Mouse (Mus musculus): Measurements from ENCODE around the gene Thap7. TPM values are rescaled to one million over a fixed set of nuclear protein-coding genes. Genes with fewer than 3 reads are reported as not detected.
A peak's percentile ranks its signal among the peaks of the same experiment; 100 is the strongest.

Thap7 gene
- 49.4 and 52.2 TPM in 2 replicates for polyA plus RNA-seq (2016; fragmentation: Nextera tagmentation; extraction: Ambion mirVana)

DNA sequence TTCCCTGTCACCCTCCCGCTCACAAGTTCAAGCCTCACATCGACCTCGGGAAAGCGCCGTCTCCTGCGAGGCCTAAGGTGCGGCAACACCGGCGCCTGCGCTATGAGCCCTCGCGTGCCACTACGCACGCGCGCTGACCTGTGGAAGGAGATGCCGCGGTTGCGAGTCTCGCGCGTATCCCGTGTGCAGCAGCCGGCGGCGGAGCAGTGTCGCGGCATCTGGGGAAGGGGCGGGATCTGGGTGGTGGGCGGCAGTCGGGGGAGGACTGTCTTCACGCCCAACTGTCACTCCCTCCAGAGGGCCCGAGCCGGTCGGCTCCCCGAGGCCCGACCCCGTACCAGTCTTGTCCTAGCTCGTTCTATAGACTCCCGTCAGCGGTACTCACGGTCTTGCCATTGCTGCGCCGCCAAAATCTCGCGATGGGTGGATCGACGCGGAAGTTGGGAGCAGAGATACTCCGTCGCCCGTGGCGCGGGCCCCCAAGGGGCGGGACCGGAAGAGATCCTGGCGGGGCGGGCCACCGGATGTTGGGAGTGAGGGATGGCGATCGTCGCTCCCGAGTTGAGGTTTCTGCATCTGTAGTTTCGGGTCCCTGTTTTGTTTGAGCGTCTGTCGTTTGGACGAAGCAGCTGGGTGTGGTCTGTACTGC, at the start of gene Thap7:
Thap7 (minus strand) TSS at position 497 of the 649 bp plus-strand sequence.
- Histone ChIP-seq H3K27me3 (replicated peaks; ENCODE audit: low read depth, poor library complexity, severe bottlenecking) (no peaks in the 10 kb centered on the region), H3K4me1 (peaks cover 27% of the 10 kb centered on the region), H3K4me3 (peak within 1 kb of the TSS; percentile 72), H3K36me3 (replicated peaks) (peaks cover 36% of the 10 kb centered on the region), H3K27ac (replicated peaks) (peak within 1 kb of the TSS; percentile 91), H3K9me3 (no peaks in the 10 kb centered on the region)
- DNase-seq (ENCODE audit: low spot score), result peak; percentile 98
- WGBS, result under 1% methylated on average over 67 of the region's 67 CpGs

- 21% methylated on average over 8 of the region's 8 CpGs for WGBS
- no peak for DNase-seq (ENCODE audit: low spot score)
- Histone ChIP-seq H3K36me3 (replicated peaks) (no peaks in the 10 kb centered on the region), H3K27me3 (replicated peaks; ENCODE audit: low read depth, poor library complexity, severe bottlenecking) (peaks cover 69% of the 10 kb centered on the region), H3K9me3 (no peaks in the 10 kb centered on the region), H3K4me1 (peaks cover 14% of the 10 kb centered on the region), H3K4me3 (peak overlapping the region; percentile 57), H3K27ac (replicated peaks) (no peak overlapping the region)
Measured at GRCm38 (mm10) chr16:17576825-17577215, 45.9 kb upstream of the Thap7 start.

- Histone ChIP-seq H3K4me1 (peaks cover 14% of the 10 kb centered on the region), H3K27me3 (replicated peaks; ENCODE audit: low read depth, poor library complexity, severe bottlenecking) (peaks cover 74% of the 10 kb centered on the region), H3K9me3 (no peaks in the 10 kb centered on the region), H3K4me3 (peak overlapping the region; percentile 57), H3K36me3 (replicated peaks) (no peaks in the 10 kb centered on the region), H3K27ac (replicated peaks) (no peak overlapping the region)
- DNase-seq (ENCODE audit: low spot score), result peak; percentile 39
- 15% methylated on average over 45 of the region's 45 CpGs for WGBS
Measured at GRCm38 (mm10) chr16:17575870-17576824, 45.2 kb upstream of the Thap7 start.

DNA sequence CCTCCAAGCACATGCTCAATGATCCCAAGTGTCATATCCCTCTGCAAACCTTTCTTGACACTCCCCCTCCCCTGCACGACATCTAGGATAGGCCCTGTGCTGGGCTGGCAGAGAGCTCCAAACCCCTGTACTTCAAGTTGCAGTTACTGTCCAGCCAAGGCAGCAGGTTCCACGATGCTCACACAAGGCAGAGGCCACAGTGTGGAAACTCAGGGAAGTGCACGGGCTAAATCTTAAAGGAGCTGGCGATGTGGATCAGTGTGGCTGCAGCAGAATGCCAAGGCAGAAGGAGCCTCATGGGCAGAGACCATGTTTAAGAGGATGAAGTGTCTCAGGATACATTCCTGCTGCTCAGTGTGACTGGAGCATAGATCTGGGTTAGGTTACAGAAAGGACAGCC, 35.2 kb upstream of the Thap7 start:
- no peak for DNase-seq (ENCODE audit: low spot score)
- 26% methylated on average over 4 of the region's 4 CpGs for WGBS
- Histone ChIP-seq H3K36me3 (replicated peaks) (no peaks in the 10 kb centered on the region), H3K27ac (replicated peaks) (no peak overlapping the region), H3K4me3 (no peak overlapping the region), H3K27me3 (replicated peaks; ENCODE audit: low read depth, poor library complexity, severe bottlenecking) (peaks cover 64% of the 10 kb centered on the region), H3K4me1 (peaks cover 15% of the 10 kb centered on the region), H3K9me3 (no peaks in the 10 kb centered on the region)

- Histone ChIP-seq H3K27ac (replicated peaks) (no peak overlapping the region), H3K27me3 (replicated peaks; ENCODE audit: low read depth, poor library complexity, severe bottlenecking) (peaks cover 65% of the 10 kb centered on the region), H3K36me3 (replicated peaks) (no peaks in the 10 kb centered on the region), H3K4me3 (no peak overlapping the region), H3K4me1 (peaks cover 27% of the 10 kb centered on the region), H3K9me3 (no peaks in the 10 kb centered on the region)
- 71% methylated on average over 3 of the region's 3 CpGs for WGBS
- no peak for DNase-seq (ENCODE audit: low spot score)
Measured at GRCm38 (mm10) chr16:17564771-17565170, 33.8 kb upstream of the Thap7 start.

DNA sequence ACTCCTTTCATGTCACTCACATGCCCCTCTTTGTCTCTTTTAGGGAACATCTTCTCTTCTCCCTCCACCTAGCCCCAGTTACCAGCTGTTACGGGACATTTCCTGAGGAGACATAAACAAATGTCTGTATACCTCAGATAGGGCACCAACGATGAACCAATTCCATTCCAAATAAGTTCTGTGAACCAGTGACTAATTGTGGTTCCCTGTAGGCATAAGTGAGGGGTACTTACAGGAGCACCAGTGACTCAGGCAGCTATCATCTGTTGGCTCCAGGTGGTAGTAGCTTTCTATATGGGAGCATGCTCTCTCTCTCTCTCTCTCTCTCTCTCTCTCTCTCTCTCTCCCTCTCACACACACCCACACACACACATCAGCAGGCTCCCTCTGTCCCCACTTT, 33.3 kb upstream of the Thap7 start:
- DNase-seq (ENCODE audit: low spot score), result no peak
- H3K4me1 ChIP-seq, result peaks cover 32% of the 10 kb centered on the region
- no peak overlapping the region for H3K27ac ChIP-seq (replicated peaks)
- no peaks in the 10 kb centered on the region for H3K9me3 ChIP-seq
- no peak overlapping the region for H3K4me3 ChIP-seq
- no peaks in the 10 kb centered on the region for H3K36me3 ChIP-seq (replicated peaks)
- H3K27me3 ChIP-seq (replicated peaks; ENCODE audit: low read depth, poor library complexity, severe bottlenecking), result peaks cover 70% of the 10 kb centered on the region
- 82% methylated on average over 2 of the region's 2 CpGs for WGBS

DNA sequence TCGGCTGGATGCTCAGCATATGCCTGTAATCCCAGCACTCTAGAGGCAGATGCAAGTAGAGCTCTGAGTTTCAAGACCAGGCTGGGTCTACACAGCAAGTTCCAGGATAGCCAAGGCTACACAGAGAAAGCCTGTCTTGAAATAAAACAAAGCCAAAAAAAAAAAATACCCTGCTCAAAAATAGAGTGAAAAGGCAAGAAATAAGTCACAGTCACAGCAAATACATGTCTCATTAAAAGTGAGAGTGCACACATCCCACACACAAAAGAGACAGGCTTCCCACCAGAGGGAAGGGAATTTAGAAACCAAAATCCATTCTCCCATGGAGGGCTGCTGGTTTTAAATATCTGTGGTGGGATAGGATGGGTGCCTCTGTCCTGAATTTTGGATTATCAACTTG, 32.6 kb upstream of the Thap7 start:
- Histone ChIP-seq H3K27me3 (replicated peaks; ENCODE audit: low read depth, poor library complexity, severe bottlenecking) (peaks cover 75% of the 10 kb centered on the region), H3K4me3 (no peak overlapping the region), H3K4me1 (peaks cover 39% of the 10 kb centered on the region), H3K27ac (replicated peaks) (no peak overlapping the region), H3K36me3 (replicated peaks) (no peaks in the 10 kb centered on the region), H3K9me3 (no peaks in the 10 kb centered on the region)
- DNase-seq (ENCODE audit: low spot score), result no peak
- 26% methylated on average over 1 of the region's 1 CpGs for WGBS

DNA sequence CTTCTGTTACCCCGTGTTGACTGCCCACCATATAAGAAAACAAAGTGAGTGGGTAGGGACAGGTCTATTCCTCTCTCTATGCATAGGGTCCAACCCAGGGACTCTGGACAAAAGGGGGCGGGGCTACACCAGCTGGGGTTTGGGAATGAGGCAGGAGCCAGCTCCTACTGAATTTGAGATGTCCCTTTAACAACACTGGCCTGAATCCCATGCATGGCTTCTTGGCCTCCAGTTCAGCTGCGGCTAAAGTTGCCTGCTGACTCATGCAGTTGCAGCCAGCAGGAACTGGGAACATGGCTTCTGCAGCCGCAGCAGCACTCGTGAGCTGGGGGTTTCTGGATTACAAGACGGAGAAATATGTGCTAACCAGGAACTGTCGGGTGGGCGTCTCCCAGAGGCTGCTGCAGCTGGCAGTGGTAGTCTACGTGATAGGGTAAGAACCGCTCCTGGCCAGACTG, 30.8 kb upstream of the Thap7 start, which contains the start of gene P2rx6:
P2rx6 (plus strand) TSS at position 135 of the 458 bp plus-strand sequence.
- H3K4me1 ChIP-seq, result peaks cover 46% of the 10 kb centered on the region
- no peaks in the 10 kb centered on the region for H3K9me3 ChIP-seq
- H3K4me3 ChIP-seq, result peak within 1 kb of the TSS; percentile 48
- peak within 1 kb of the TSS; percentile 48 for H3K27ac ChIP-seq (replicated peaks)
- H3K36me3 ChIP-seq (replicated peaks), result no peaks in the 10 kb centered on the region
- WGBS, result 3% methylated on average over 10 of the region's 10 CpGs
- peak; percentile 63 for DNase-seq (ENCODE audit: low spot score)
- peaks cover 76% of the 10 kb centered on the region for H3K27me3 ChIP-seq (replicated peaks; ENCODE audit: low read depth, poor library complexity, severe bottlenecking)

- H3K27me3 ChIP-seq (replicated peaks; ENCODE audit: low read depth, poor library complexity, severe bottlenecking), result peaks cover 79% of the 10 kb centered on the region
- H3K4me3 ChIP-seq, result peak within 1 kb of the TSS; percentile 48
- DNase-seq (ENCODE audit: low spot score), result peak; percentile 87
- H3K27ac ChIP-seq (replicated peaks), result peak within 1 kb of the TSS; percentile 48
- H3K4me1 ChIP-seq, result peaks cover 46% of the 10 kb centered on the region
- no peaks in the 10 kb centered on the region for H3K36me3 ChIP-seq (replicated peaks)
- WGBS, result 1% methylated on average over 22 of the region's 22 CpGs
- no peaks in the 10 kb centered on the region for H3K9me3 ChIP-seq
Measured at GRCm38 (mm10) chr16:17561128-17561750, 30.3 kb upstream of the Thap7 start, which contains the start of gene Lrrc74b. Gene Lrrc74b (minus strand): TSS chr16:17561247.

DNA sequence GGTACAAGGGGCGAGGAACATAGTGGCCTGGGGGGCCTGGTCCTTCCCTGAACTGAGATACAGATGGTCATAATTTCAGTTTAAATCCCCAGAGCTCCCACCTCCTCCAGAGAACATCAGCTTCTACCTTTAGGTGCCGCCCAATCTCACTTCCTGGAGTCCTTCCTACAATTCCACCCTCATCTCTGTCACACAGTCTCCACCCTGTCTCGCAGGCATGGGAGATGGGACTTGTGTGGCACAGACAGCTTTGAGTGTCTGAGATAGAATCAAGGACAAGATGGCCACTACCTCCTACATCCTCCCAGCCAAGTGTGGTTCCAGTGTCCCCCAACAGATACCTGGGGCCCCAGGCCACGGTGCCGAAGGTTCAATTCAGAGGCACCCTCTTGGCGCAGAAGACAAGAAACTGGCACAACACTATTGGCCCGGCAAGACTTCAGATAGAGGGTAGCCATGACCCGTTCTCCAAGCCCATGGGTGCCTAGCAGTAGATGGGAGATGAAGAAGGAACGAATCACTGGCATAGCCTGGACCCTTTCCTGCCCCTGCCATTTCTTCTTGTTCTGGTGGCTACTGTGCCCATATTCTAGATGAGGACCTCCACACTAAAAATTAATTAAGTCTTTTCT, 28.6 kb upstream of the Thap7 start:
- Histone ChIP-seq H3K4me3 (peak overlapping the region; percentile 42), H3K9me3 (no peaks in the 10 kb centered on the region), H3K27me3 (replicated peaks; ENCODE audit: low read depth, poor library complexity, severe bottlenecking) (peaks cover 71% of the 10 kb centered on the region), H3K4me1 (peaks cover 57% of the 10 kb centered on the region), H3K27ac (replicated peaks) (peak overlapping the region; percentile 76), H3K36me3 (replicated peaks) (no peaks in the 10 kb centered on the region)
- DNase-seq (ENCODE audit: low spot score), result no peak
- 65% methylated on average over 9 of the region's 9 CpGs for WGBS

GRCm38 (mm10) chr16:17558811-17559210, 27.9 kb upstream of the Thap7 start:
- H3K27me3 ChIP-seq (replicated peaks; ENCODE audit: low read depth, poor library complexity, severe bottlenecking), result peaks cover 65% of the 10 kb centered on the region
- H3K4me1 ChIP-seq, result peaks cover 64% of the 10 kb centered on the region
- peak; percentile 58 for DNase-seq (ENCODE audit: low spot score)
- H3K36me3 ChIP-seq (replicated peaks), result no peaks in the 10 kb centered on the region
- H3K9me3 ChIP-seq, result no peaks in the 10 kb centered on the region
- H3K27ac ChIP-seq (replicated peaks), result peak overlapping the region; percentile 76
- 0% methylated on average over 5 of the region's 5 CpGs for WGBS
- H3K4me3 ChIP-seq, result peak overlapping the region; percentile 42

All from embryonic facial prominence, embryonic 10.5 days (tissue).